Mouse (Mus musculus) kidney, embryonic 14.5 days (tissue): ENCODE data around the gene B9d2. TPM values are rescaled to one million over a fixed set of nuclear protein-coding genes. Genes with fewer than 3 reads are reported as not detected.

Experiments
- ATAC-seq: fragments of 200-750 bp; cut with Nextera tagmentation; 2 replicates; pipeline ENCODE4 v1.8.0; 2017; ENCODE audit warnings: moderate number of reproducible peaks, mild to moderate bottlenecking, moderate TSS enrichment, moderate library complexity; ENCODE audit not compliant: low FRiP score, low TSS enrichment
- H3K27ac ChIP-seq: fragments of 300-500 bp; sonication (generic); 2 replicates; pipeline ENCODE4 v1.5.1; 2014; ENCODE audit warnings: low read depth, mild to moderate bottlenecking, low read length, moderate library complexity, mixed read lengths
- H3K27me3 ChIP-seq: fragments of 300-500 bp; sonication (generic); 2 replicates; pipeline ENCODE4 v1.6.1; 2014; ENCODE audit warnings: mild to moderate bottlenecking, low read length; ENCODE audit not compliant: control insufficient read depth, insufficient read depth
- H3K36me3 ChIP-seq: fragments of 300-500 bp; sonication (generic); 2 replicates; pipeline ENCODE4 v1.6.1; 2014; ENCODE audit warnings: low read length, mixed read lengths; ENCODE audit not compliant: control insufficient read depth, insufficient read depth
- H3K4me1 ChIP-seq: fragments of 300-500 bp; sonication (generic); 2 replicates; pipeline ENCODE4 v1.6.1; 2014; ENCODE audit warnings: low read length, mixed read lengths; ENCODE audit not compliant: control insufficient read depth, insufficient read depth
- H3K4me2 ChIP-seq: fragments of 300-500 bp; sonication (generic); replicated peaks from 2 replicates; pipeline ENCODE4 v1.6.1; 2014; ENCODE audit warnings: low read depth, mild to moderate bottlenecking, low read length
- H3K4me3 ChIP-seq: fragments of 300-500 bp; sonication (generic); 2 replicates; pipeline ENCODE4 v1.5.1; 2014; ENCODE audit warnings: mild to moderate bottlenecking, low read length
- H3K9ac ChIP-seq: fragments of 300-500 bp; sonication (generic); 2 replicates; pipeline ENCODE4 v1.6.1; 2014; ENCODE audit warnings: low read depth, mild to moderate bottlenecking, low read length, moderate library complexity
- H3K9me3 ChIP-seq: fragments of 300-500 bp; sonication (generic); 2 replicates; pipeline ENCODE4 v1.6.1; 2016; ENCODE audit warnings: low read length; ENCODE audit not compliant: control insufficient read depth
- WGBS: fragments of 180-500 bp; shearing (Covaris S2); extraction: QIAGEN DNeasy Blood & Tissue Kit; methylation state at CpG from one replicate; pipeline ENCODE4 v1.1.7; 2014; 5-methylcytosine and 5-hydroxymethylcytosine counted together
- polyA plus RNA-seq: library from polyadenylated mRNA; unstranded; fragments of >200 nt; fragmentation: Nextera tagmentation; extraction: Ambion mirVana; gene quantifications from 2 replicates; pipeline ENCODE4 v1.2.1, GENCODE M21; 2014

The B9d2 gene
- polyA plus RNA-seq, 1 experiment from 2014 or later, result 36.5 TPM

GRCm38 (mm10) chr7:25669631-25670030 lies 10.9 kb upstream of the B9d2 start:
- H3K9ac ChIP-seq, result no peak overlapping the region
- no peak overlapping the region for H3K27ac ChIP-seq
- H3K27me3 ChIP-seq, result peaks cover 13% of the 10 kb centered on the region; the same call in 1 of the 2 replicates
- WGBS, result 78% methylated on average over 9 of the region's 9 CpGs
- H3K4me1 ChIP-seq, result no peaks in the 10 kb centered on the region
- H3K4me2 ChIP-seq, result no peak overlapping the region
- H3K36me3 ChIP-seq, result peaks cover 33% of the 10 kb centered on the region
- no peak overlapping the region for H3K4me3 ChIP-seq
- no peaks in the 10 kb centered on the region for H3K9me3 ChIP-seq
- no peak for ATAC-seq

- Histone ChIP-seq H3K9me3 (no peaks in the 10 kb centered on the region), H3K4me2 (no peak overlapping the region), H3K9ac (no peak overlapping the region), H3K27ac (no peak overlapping the region), H3K27me3 (peaks cover 17% of the 10 kb centered on the region; the same call in 1 of the 2 replicates), H3K4me1 (peaks cover 5% of the 10 kb centered on the region; the same call in 1 of the 2 replicates), H3K36me3 (peaks cover 30% of the 10 kb centered on the region), H3K4me3 (no peak overlapping the region)
- 88% methylated on average over 4 of the region's 4 CpGs for WGBS
- no peak for ATAC-seq
Measured at GRCm38 (mm10) chr7:25670096-25670495, 10.5 kb upstream of the B9d2 start.

- Histone ChIP-seq H3K4me2 (no peak overlapping the region), H3K27me3 (peaks cover 30% of the 10 kb centered on the region), H3K9ac (no peak overlapping the region), H3K27ac (no peak overlapping the region), H3K4me1 (peaks cover 6% of the 10 kb centered on the region; the same call in 1 of the 2 replicates), H3K9me3 (no peaks in the 10 kb centered on the region), H3K4me3 (no peak overlapping the region), H3K36me3 (peaks cover 18% of the 10 kb centered on the region)
- WGBS, result 80% methylated on average over 2 of the region's 2 CpGs
- ATAC-seq, result no peak
Measured at GRCm38 (mm10) chr7:25671686-25672085, 8.9 kb upstream of the B9d2 start.

- H3K9ac ChIP-seq, result no peak overlapping the region
- peaks cover 30% of the 10 kb centered on the region for H3K27me3 ChIP-seq
- no peak overlapping the region for H3K27ac ChIP-seq
- ATAC-seq, result no peak
- 52% methylated on average over 4 of the region's 4 CpGs for WGBS
- peaks cover 13% of the 10 kb centered on the region for H3K36me3 ChIP-seq
- H3K4me2 ChIP-seq, result no peak overlapping the region
- H3K9me3 ChIP-seq, result no peaks in the 10 kb centered on the region
- no peak overlapping the region for H3K4me3 ChIP-seq
- H3K4me1 ChIP-seq, result peaks cover 6% of the 10 kb centered on the region; the same call in 1 of the 2 replicates
Measured at GRCm38 (mm10) chr7:25672442-25672841, 8.1 kb upstream of the B9d2 start.

GRCm38 (mm10) chr7:25674297-25674696 lies 6.3 kb upstream of the B9d2 start:
- H3K4me3 ChIP-seq, result peak overlapping the region; percentile 36; the same call in 1 of the 2 replicates
- peaks cover 30% of the 10 kb centered on the region for H3K27me3 ChIP-seq
- 38% methylated on average over 9 of the region's 9 CpGs for WGBS

GRCm38 (mm10) chr7:25674719-25675300 lies 5.8 kb upstream of the B9d2 start, which contains the start of gene Tmem91:
Tmem91 (minus strand) TSS chr7:25675166.
- ATAC-seq, result peak; percentile 37; the same call in 1 of the 2 replicates
- peaks cover 6% of the 10 kb centered on the region; the same call in 1 of the 2 replicates for H3K4me1 ChIP-seq
- 2% methylated on average over 29 of the region's 29 CpGs for WGBS
- H3K9me3 ChIP-seq, result no peaks in the 10 kb centered on the region
- peak within 1 kb of the TSS; percentile 60 for H3K4me2 ChIP-seq
- H3K27me3 ChIP-seq, result peaks cover 30% of the 10 kb centered on the region
- H3K9ac ChIP-seq, result peak within 1 kb of the TSS; percentile 45; the same call in 1 of the 2 replicates
- no peaks in the 10 kb centered on the region for H3K36me3 ChIP-seq
- no peak within 1 kb of the TSS for H3K27ac ChIP-seq
- peak within 1 kb of the TSS; percentile 36 for H3K4me3 ChIP-seq

More at GRCm38 (mm10) chr7:25674297-25674696, 6.3 kb upstream of the B9d2 start:
- Histone ChIP-seq H3K9me3 (no peaks in the 10 kb centered on the region), H3K4me1 (peaks cover 6% of the 10 kb centered on the region; the same call in 1 of the 2 replicates), H3K9ac (no peak overlapping the region), H3K27ac (no peak overlapping the region), H3K4me2 (no peak overlapping the region; the same call in 1 of the 2 replicates), H3K36me3 (no peaks in the 10 kb centered on the region; the same call in 1 of the 2 replicates)
- ATAC-seq, result no peak

GRCm38 (mm10) chr7:25675405-25675804 lies 5.2 kb upstream of the B9d2 start:
- peaks cover 11% of the 10 kb centered on the region; the same call in 1 of the 2 replicates for H3K4me1 ChIP-seq
- no peak overlapping the region for H3K27ac ChIP-seq
- ATAC-seq, result no peak
- H3K36me3 ChIP-seq, result no peaks in the 10 kb centered on the region
- peak overlapping the region; percentile 60 for H3K4me2 ChIP-seq
- no peaks in the 10 kb centered on the region for H3K9me3 ChIP-seq
- peaks cover 30% of the 10 kb centered on the region for H3K27me3 ChIP-seq
- peak overlapping the region; percentile 36 for H3K4me3 ChIP-seq
- WGBS, result 40% methylated on average over 6 of the region's 6 CpGs
- no peak overlapping the region for H3K9ac ChIP-seq

GRCm38 (mm10) chr7:25676085-25676781 lies 4.3 kb upstream of the B9d2 start:
- Histone ChIP-seq H3K4me2 (no peak overlapping the region), H3K36me3 (no peaks in the 10 kb centered on the region), H3K27me3 (peaks cover 30% of the 10 kb centered on the region), H3K4me1 (peaks cover 11% of the 10 kb centered on the region; the same call in 1 of the 2 replicates), H3K9ac (no peak overlapping the region), H3K4me3 (no peak overlapping the region), H3K27ac (no peak overlapping the region), H3K9me3 (no peaks in the 10 kb centered on the region)
- ATAC-seq, result no peak
- 76% methylated on average over 15 of the region's 15 CpGs for WGBS

GRCm38 (mm10) chr7:25677013-25677412 lies 3.6 kb upstream of the B9d2 start:
- H3K27me3 ChIP-seq, result peaks cover 30% of the 10 kb centered on the region
- no peak for ATAC-seq
- no peak overlapping the region for H3K4me3 ChIP-seq
- no peaks in the 10 kb centered on the region for H3K36me3 ChIP-seq
- 93% methylated on average over 7 of the region's 7 CpGs for WGBS
- H3K4me2 ChIP-seq, result no peak overlapping the region
- H3K27ac ChIP-seq, result no peak overlapping the region
- peaks cover 11% of the 10 kb centered on the region; the same call in 1 of the 2 replicates for H3K4me1 ChIP-seq
- H3K9me3 ChIP-seq, result no peaks in the 10 kb centered on the region
- no peak overlapping the region for H3K9ac ChIP-seq
